Mouse (Mus musculus): ENCODE results near the gene Atg2b. TPM values are rescaled to one million over a fixed set of nuclear protein-coding genes. Genes with fewer than 3 reads are reported as not detected.

Gene Atg2b
- polyA plus RNA-seq, 1 experiment from 2014 or later = 16.7 TPM

DNA sequence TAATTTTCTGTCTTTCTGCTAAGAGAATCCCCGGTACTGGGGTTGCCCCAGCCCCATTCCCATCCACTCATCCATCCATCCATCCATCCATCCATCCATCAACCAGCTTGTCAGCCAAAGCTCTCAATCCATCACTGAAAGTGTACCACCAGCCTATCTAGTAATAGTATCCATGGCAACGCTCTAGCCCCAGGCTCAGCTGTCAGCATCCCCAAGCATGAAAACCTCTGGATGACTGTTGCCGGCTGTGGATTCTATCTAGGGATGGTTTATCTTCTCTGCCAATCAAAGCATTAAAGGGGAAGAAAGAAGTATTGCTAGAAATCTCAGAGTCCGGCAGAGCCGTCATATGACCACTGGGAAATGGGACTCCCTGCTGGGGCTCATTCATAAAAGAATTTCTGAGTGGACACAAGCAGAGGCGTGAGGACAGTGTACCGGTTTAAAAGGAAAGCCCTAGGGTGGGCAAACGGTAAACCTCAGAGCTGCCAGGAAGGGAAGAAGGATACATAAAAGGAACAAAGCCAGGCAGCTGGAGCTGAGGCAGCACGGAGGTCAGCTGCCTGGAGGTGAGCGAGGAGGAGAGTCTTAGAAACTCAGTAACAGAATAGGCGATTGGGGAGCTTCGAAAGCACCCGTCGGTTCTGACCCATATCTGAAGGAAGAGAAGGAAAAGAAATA is 36.6 kb upstream of the Atg2b start:
- H3K4me2 ChIP-seq (ENCODE audit: low read depth, severe bottlenecking) = no peak overlapping the region
- H3K27ac ChIP-seq (replicated peaks; ENCODE audit: low read depth, low read length) = no peak overlapping the region
- H3K9me3 ChIP-seq (ENCODE audit: control insufficient read depth, low read length) = no peaks in the 10 kb centered on the region
- no peak for DNase-seq (ENCODE audit: low spot score)
- no peaks in the 10 kb centered on the region for H3K4me1 ChIP-seq (ENCODE audit: control insufficient read depth, insufficient read depth, low read length)
- H3K4me3 ChIP-seq (ENCODE audit: low read depth, low read length) = no peak overlapping the region
- no peak overlapping the region for H3K9ac ChIP-seq (ENCODE audit: low read length)
- no peaks in the 10 kb centered on the region for H3K27me3 ChIP-seq (ENCODE audit: control insufficient read depth, insufficient read depth, low read length)
- ATAC-seq (ENCODE audit: insufficient number of reproducible peaks, low FRiP score, low TSS enrichment, low read depth) = no peak
- WGBS = 67% methylated on average over 14 of the region's 14 CpGs
- H3K36me3 ChIP-seq (ENCODE audit: control insufficient read depth, insufficient read depth, low read length) = no peaks in the 10 kb centered on the region

DNA sequence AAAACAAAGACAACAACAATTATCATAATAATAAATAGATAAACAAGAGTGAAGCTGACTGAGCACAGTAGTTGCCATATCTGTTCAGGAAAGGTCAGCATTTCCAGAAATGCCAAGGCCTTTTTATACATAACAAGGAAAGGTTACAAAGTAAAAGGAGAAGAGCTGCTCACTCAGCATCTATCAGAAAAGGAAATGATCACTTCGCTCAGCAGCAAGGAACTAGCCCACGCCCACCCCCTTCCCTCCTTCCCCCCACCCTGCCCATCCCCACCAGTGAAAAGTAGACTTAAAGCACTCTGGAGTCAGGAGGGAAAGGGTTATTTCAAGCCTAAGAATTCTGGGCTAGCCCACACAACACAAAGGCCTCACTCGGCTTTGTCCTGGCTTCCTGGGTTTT is 35.2 kb upstream of the Atg2b start:
- no peak overlapping the region for H3K9ac ChIP-seq (ENCODE audit: low read length)
- DNase-seq (ENCODE audit: low spot score) (no peak), ATAC-seq (ENCODE audit: insufficient number of reproducible peaks, low FRiP score, low TSS enrichment, low read depth) (no peak)
- no peaks in the 10 kb centered on the region for H3K9me3 ChIP-seq (ENCODE audit: control insufficient read depth, low read length)
- H3K27ac ChIP-seq (replicated peaks; ENCODE audit: low read depth, low read length) = no peak overlapping the region
- 72% methylated on average over 3 of the region's 3 CpGs for WGBS
- no peaks in the 10 kb centered on the region for H3K36me3 ChIP-seq (ENCODE audit: control insufficient read depth, insufficient read depth, low read length)
- H3K27me3 ChIP-seq (ENCODE audit: control insufficient read depth, insufficient read depth, low read length) = no peaks in the 10 kb centered on the region
- H3K4me1 ChIP-seq (ENCODE audit: control insufficient read depth, insufficient read depth, low read length) = no peaks in the 10 kb centered on the region
- H3K4me2 ChIP-seq (ENCODE audit: low read depth, severe bottlenecking) = no peak overlapping the region
- H3K4me3 ChIP-seq (ENCODE audit: low read depth, low read length) = no peak overlapping the region

DNA sequence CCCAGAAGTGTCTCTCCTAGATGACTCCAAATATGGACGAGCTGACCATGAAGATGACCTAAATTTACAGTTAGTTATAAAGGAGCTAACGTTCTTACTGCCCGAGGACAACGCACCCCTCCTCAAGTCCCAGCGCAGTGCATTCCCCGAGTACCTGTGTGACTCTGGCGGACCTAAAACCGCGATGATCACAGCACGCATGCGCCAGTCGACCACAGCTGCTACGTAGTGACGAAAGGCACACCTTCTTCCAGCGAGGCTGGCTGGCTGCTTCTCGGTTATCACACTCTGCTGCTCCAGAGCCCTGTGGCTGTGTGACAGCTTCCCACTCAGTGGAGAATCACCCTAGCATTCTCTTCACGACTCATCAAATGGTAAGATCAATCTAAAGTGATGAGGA is 33.6 kb upstream of the Atg2b start:
- ATAC-seq (ENCODE audit: insufficient number of reproducible peaks, low FRiP score, low TSS enrichment, low read depth) (no peak), DNase-seq (ENCODE audit: low spot score) (no peak)
- Histone ChIP-seq H3K4me2 (ENCODE audit: low read depth, severe bottlenecking) (no peak overlapping the region), H3K4me1 (ENCODE audit: control insufficient read depth, insufficient read depth, low read length) (no peaks in the 10 kb centered on the region), H3K4me3 (ENCODE audit: low read depth, low read length) (no peak overlapping the region), H3K9ac (ENCODE audit: low read length) (no peak overlapping the region), H3K36me3 (ENCODE audit: control insufficient read depth, insufficient read depth, low read length) (no peaks in the 10 kb centered on the region), H3K9me3 (ENCODE audit: control insufficient read depth, low read length) (no peaks in the 10 kb centered on the region), H3K27me3 (ENCODE audit: control insufficient read depth, insufficient read depth, low read length) (no peaks in the 10 kb centered on the region), H3K27ac (replicated peaks; ENCODE audit: low read depth, low read length) (no peak overlapping the region)
- 63% methylated on average over 17 of the region's 17 CpGs for WGBS

DNA sequence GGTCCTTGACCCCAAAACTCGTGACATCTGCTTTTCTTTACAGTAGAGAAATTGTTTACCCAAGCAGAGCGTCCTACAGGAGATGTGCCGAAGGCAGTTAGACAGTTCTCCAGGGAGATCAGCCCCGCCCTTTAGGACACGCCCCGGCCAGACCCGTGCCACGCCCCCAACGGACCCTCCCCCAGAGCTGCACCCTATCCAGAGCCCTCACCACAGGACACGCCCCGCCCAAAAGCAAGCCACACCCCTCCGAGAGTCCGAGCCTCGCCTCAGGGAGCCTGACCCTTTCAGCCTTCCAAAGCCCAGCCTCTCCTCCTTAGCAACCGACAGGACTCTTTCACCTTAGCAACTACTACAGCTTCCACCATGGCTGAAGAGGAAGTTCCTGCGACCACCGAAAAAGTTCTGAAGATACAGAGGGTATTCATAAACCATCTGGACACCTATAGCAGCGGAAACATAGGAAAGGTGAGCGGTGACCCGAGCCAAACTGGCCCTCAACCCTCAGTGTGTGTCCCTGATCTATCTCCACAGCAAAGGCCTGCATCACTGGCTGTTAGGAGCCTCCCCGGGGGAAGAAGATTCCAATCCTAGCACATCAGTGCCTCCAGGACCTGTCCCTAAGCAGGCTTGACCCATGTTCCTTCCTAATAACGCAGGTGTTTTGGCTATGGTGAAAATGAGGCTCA is 20.9 kb upstream of the Atg2b start, which contains the start of gene Ak7:
TSS of gene Ak7 (plus strand) at position 178 of the 689 bp plus-strand sequence.
- H3K4me3 ChIP-seq (ENCODE audit: low read depth, low read length) = no peak within 1 kb of the TSS

DNA sequence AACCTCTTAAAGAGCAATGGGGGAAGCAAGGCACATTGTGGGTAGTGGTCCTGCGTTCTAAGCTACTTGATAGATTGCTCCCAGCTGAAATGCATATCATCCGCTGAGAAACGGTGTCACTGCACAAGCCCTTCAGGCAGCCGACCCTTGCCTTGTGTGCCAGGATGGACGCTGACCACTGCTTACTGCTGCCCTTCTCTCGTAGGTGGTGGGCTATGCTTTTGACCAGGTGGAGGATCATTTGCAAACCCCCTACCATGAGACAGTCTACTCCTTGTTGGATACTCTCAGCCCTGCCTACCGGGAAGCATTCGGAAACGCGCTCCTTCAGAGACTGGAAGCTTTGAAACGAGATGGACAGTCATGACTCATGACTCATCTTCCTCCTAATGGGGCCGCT is 15.4 kb upstream of the Atg2b start:
- H3K4me3 ChIP-seq (ENCODE audit: low read depth, low read length) = no peak overlapping the region
- H3K36me3 ChIP-seq (ENCODE audit: control insufficient read depth, insufficient read depth, low read length) = peaks cover 2% of the 10 kb centered on the region; the same call in 1 of the 2 replicates
- H3K9ac ChIP-seq (ENCODE audit: low read length) = no peak overlapping the region
- 90% methylated on average over 12 of the region's 12 CpGs for WGBS
- ATAC-seq (ENCODE audit: insufficient number of reproducible peaks, low FRiP score, low TSS enrichment, low read depth) (no peak), DNase-seq (ENCODE audit: low spot score) (no peak)
- no peak overlapping the region for H3K27ac ChIP-seq (replicated peaks; ENCODE audit: low read depth, low read length)
- no peaks in the 10 kb centered on the region for H3K4me1 ChIP-seq (ENCODE audit: control insufficient read depth, insufficient read depth, low read length)
- no peak overlapping the region for H3K4me2 ChIP-seq (ENCODE audit: low read depth, severe bottlenecking)
- H3K27me3 ChIP-seq (ENCODE audit: control insufficient read depth, insufficient read depth, low read length) = no peaks in the 10 kb centered on the region
- no peaks in the 10 kb centered on the region for H3K9me3 ChIP-seq (ENCODE audit: control insufficient read depth, low read length)

More for the DNA sequence above, 20.9 kb upstream of the Atg2b start, which contains the start of gene Ak7:
- H3K36me3 ChIP-seq (ENCODE audit: control insufficient read depth, insufficient read depth, low read length) = 0 out of 2 replicates have a peak, but pooled peaks cover 2% of the 10 kb centered on the region
- no peaks in the 10 kb centered on the region for H3K27me3 ChIP-seq (ENCODE audit: control insufficient read depth, insufficient read depth, low read length)
- 13% methylated on average over 22 of the region's 22 CpGs for WGBS
- peak within 1 kb of the TSS; percentile 29 for H3K4me2 ChIP-seq (ENCODE audit: low read depth, severe bottlenecking)
- H3K27ac ChIP-seq (replicated peaks; ENCODE audit: low read depth, low read length) = no peak within 1 kb of the TSS
- H3K9me3 ChIP-seq (ENCODE audit: control insufficient read depth, low read length) = no peaks in the 10 kb centered on the region
- no peaks in the 10 kb centered on the region for H3K4me1 ChIP-seq (ENCODE audit: control insufficient read depth, insufficient read depth, low read length)
- peak; percentile 82 for DNase-seq (ENCODE audit: low spot score)
- ATAC-seq (ENCODE audit: insufficient number of reproducible peaks, low FRiP score, low TSS enrichment, low read depth) = peak; percentile 75; the same call in 1 of the 2 replicates
- H3K9ac ChIP-seq (ENCODE audit: low read length) = no peak within 1 kb of the TSS

DNA sequence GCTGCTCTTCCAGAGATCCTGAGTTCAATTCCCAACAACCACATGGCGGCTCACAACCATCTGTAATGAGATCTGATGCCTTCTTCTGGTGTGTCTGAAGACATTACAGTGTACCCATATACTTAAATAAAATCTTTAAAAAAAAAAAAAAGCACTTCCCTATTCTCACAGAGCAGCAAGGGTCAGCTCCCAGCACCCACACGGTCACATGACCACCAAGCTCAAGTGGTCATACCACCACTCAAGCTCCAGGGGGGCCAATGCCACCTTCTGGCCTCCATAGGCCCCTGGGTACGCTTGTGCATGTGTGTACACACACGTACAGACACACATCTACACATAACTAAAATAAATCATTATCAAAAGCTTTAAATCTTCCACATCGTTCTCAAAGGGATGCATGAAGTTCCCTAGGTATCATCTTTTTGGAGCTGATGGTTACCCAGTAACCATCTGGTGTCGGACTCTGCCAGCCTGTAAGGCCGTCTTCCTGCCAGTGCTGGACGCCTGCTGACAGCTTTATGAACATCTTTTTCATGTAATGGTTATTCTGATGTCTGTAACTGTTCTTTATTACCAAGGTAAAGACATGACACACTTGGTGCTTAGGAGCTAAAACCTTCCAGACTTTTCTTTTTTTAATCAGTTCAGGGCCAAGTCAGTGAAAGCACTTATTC is 12.2 kb upstream of the Atg2b start:
- no peaks in the 10 kb centered on the region for H3K4me1 ChIP-seq (ENCODE audit: control insufficient read depth, insufficient read depth, low read length)
- DNase-seq (ENCODE audit: low spot score) (no peak), ATAC-seq (ENCODE audit: insufficient number of reproducible peaks, low FRiP score, low TSS enrichment, low read depth) (no peak)
- H3K36me3 ChIP-seq (ENCODE audit: control insufficient read depth, insufficient read depth, low read length) = peaks cover 4% of the 10 kb centered on the region; the same call in 1 of the 2 replicates
- no peak overlapping the region for H3K9ac ChIP-seq (ENCODE audit: low read length)
- WGBS = 93% methylated on average over 8 of the region's 8 CpGs
- no peak overlapping the region for H3K4me2 ChIP-seq (ENCODE audit: low read depth, severe bottlenecking)
- no peaks in the 10 kb centered on the region for H3K9me3 ChIP-seq (ENCODE audit: control insufficient read depth, low read length)
- no peak overlapping the region for H3K4me3 ChIP-seq (ENCODE audit: low read depth, low read length)
- no peaks in the 10 kb centered on the region for H3K27me3 ChIP-seq (ENCODE audit: control insufficient read depth, insufficient read depth, low read length)
- no peak overlapping the region for H3K27ac ChIP-seq (replicated peaks; ENCODE audit: low read depth, low read length)

DNA sequence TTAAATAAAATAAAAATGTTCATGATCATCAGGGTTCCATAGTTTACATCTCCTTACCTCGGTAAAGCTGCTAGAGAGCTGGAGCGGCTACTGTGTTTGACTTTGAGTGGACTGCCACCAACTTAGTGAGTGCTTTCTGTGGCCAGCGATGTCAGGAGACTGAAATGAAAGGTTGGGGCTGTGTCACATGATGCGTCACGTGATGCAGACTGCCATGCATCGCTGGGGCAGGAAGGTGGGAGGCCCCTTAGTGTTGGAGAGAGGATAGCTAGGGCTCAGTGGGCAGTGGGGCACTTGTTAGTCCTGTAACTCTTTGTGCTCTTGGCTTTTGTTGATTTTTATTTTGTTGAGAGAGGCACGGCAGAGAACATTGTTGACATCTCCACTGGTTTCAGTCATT is 10.8 kb upstream of the Atg2b start:
- H3K4me2 ChIP-seq (ENCODE audit: low read depth, severe bottlenecking) = no peak overlapping the region
- no peak overlapping the region for H3K4me3 ChIP-seq (ENCODE audit: low read depth, low read length)
- no peaks in the 10 kb centered on the region for H3K27me3 ChIP-seq (ENCODE audit: control insufficient read depth, insufficient read depth, low read length)
- DNase-seq (ENCODE audit: low spot score) (no peak), ATAC-seq (ENCODE audit: insufficient number of reproducible peaks, low FRiP score, low TSS enrichment, low read depth) (no peak)
- H3K36me3 ChIP-seq (ENCODE audit: control insufficient read depth, insufficient read depth, low read length) = peaks cover 4% of the 10 kb centered on the region; the same call in 1 of the 2 replicates
- H3K27ac ChIP-seq (replicated peaks; ENCODE audit: low read depth, low read length) = no peak overlapping the region
- H3K9me3 ChIP-seq (ENCODE audit: control insufficient read depth, low read length) = no peaks in the 10 kb centered on the region
- H3K9ac ChIP-seq (ENCODE audit: low read length) = no peak overlapping the region
- WGBS = 84% methylated on average over 7 of the region's 7 CpGs
- H3K4me1 ChIP-seq (ENCODE audit: control insufficient read depth, insufficient read depth, low read length) = no peaks in the 10 kb centered on the region

DNA sequence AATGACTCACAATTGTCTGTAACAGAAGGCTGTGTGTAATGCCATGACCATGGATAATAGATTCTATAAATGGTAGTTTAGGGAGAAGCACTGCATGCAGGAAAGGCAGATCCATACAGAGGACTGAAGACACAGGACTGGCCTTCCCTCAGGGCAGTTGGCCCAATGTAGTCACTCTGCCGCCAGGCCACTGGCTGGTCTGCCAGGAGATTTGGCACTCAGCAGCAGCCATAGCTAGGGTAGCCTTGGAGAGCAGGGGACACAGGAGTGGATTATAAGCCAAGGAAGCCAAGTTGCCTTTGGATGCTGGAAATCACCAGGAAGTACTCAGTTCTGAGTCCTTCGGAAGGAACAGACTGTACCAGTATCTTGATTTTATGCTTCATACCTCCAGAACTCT is 9.0 kb upstream of the Atg2b start:
- Histone ChIP-seq H3K27me3 (ENCODE audit: control insufficient read depth, insufficient read depth, low read length) (no peaks in the 10 kb centered on the region), H3K36me3 (ENCODE audit: control insufficient read depth, insufficient read depth, low read length) (peaks cover 2% of the 10 kb centered on the region), H3K4me3 (ENCODE audit: low read depth, low read length) (no peak overlapping the region), H3K4me1 (ENCODE audit: control insufficient read depth, insufficient read depth, low read length) (no peaks in the 10 kb centered on the region), H3K4me2 (ENCODE audit: low read depth, severe bottlenecking) (no peak overlapping the region), H3K27ac (replicated peaks; ENCODE audit: low read depth, low read length) (no peak overlapping the region), H3K9ac (ENCODE audit: low read length) (no peak overlapping the region), H3K9me3 (ENCODE audit: control insufficient read depth, low read length) (no peaks in the 10 kb centered on the region)
- no peak for DNase-seq (ENCODE audit: low spot score)
- 94% methylated on average over 2 of the region's 2 CpGs for WGBS
- no peak for ATAC-seq (ENCODE audit: insufficient number of reproducible peaks, low FRiP score, low TSS enrichment, low read depth)
